Mouse (Mus musculus): Measurements from ENCODE around the gene Gm11099.
A peak's percentile ranks its signal among the peaks of the same experiment; 100 is the strongest.

Gene Gm11099

DNA sequence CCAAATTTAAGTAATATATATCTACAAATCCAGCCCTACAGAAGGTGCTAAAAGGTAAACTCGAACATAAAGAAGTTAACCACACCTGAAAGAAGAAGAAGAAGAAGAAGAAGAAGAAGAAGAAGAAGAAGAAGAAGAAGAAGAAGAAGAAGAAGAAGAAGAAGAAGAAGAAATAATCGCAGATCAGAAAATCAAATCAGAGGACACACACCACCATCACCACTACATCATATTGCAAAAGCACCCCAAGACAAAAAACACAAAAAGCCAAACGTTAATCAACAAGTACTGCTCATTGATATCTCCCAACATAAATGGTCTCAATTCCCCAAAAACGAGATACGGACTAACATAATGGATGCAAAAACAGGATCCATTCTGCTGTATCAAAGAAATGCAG, at the start of gene Gm11099:
Gene Gm11099, plus strand, starts transcription at position 301 of the 400 bp plus-strand sequence.
- ATAC-seq (ENCODE audit: low TSS enrichment) = no peak

DNA sequence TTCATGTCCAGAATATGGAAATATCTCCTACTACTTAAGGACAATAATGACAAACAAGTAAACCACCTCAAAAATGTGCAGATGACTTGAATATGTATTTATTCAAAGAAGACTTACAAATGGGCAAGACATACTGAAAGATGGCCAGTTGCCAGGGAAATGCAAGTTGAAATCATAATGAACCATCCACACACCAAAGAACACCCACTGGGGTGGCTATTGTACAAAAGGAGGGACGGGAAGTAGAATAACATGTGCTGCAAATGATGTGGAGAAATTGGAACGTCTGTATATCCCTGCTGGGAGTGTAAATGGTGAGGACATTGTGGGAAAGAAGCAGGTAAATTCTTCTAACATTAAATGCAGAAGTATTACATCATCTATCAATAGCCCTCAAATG, 46.3 kb upstream of the Gm11099 start:
- no peak for ATAC-seq (ENCODE audit: low TSS enrichment)

DNA sequence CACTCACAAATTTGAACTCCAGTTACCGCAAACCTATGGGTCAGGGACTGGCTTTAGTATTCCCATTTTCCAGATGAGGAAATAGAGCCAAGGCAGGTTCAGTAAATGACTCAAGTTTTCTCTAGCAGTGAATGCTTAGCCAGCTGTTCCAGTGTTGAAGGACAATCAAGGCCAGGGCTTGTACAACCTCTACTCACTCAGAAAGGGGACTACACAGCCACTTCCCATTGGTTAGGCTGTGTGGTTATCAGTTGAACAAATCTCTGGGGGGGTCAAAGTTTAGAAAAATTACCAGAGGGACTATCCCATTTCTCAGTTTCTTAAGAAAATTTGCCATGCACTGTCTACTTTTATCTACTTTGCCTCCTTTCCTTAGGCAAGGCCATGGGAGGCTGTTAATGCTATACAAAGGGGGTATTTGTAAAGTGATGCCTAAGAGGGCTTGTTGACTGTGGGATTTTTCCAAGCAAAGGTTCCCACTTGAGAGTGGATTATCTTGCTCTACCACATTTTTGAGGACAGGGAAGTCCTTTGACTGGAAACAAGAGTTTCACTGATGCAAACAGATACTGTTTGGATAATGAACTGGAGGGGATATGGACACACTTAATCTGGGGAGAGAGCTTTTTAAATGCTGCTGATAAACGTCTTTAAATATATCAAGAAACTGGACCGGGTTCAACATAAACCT, 30.2 kb upstream of the Gm11099 start:
- ATAC-seq (ENCODE audit: low TSS enrichment) = no peak

DNA sequence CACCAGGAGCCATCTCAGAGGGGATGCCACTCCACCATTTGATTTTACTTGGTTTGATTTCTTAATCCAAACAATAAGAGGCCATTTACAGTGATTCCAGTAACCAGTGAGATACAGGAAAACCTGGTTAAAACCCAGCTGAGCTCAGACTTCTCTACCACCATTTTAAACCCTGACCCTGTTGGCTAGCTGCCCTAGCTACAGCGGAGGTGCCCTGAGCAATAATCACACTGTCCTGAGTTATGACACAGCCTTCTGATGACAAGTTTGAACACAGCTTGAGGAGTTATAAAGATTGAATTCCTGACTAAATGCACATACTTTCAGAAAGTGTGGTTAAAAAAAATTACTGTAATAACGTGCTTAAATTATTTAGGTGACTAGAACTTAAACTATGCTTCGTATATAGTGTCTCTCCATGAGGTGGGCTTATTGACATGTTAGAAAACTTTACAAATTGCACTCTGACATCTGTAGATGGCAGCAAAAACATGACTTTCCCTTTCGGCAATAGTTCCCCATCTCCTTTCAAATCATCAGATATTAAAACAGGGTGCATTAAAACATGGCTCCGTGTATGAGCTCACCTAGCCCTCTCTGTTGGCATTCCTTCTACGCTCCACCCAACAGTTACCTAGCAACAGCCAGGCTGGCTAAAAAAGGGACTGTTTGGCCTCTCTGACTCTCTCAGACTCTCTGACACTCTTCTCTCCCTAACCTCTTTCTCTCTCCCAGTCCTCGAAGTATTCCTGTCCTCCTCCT, 29.1 kb upstream of the Gm11099 start:
- ATAC-seq (ENCODE audit: low TSS enrichment) = peak; percentile 44

DNA sequence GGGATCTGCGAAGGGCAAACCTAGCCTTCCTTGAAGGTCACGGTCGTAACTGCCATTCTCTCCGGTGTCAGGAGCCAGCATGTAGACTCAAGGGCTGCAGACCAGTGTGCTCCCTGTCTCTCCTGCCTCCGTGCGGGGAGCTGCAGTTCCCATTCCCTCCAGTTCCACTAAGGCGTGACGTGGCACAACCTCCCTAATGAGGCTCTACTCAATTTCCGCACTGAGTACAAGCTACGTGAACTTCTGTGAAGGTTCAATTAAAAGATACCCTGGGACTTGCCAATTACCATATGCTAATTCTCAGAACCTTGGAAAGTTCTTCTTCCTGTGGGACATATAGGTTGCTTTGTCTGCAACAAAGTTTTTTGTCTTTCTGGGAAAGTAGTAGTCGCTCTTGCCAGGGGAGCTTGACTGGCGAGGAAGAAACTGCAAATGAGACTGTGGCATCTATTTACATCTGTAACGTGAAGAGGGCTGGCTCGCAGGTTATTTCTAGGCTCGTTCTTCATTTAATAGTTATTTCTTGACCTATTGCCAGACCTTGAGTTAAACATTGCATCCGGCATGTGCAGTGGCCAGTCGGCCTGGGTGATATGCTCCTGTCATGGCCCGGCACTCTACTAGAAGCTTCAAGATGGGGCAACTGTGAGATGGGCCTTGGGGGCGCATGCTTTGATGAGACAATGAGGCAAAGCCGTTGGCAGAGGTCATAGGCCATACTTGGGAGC, 26.8 kb upstream of the Gm11099 start:
- ATAC-seq (ENCODE audit: low TSS enrichment) = no peak

DNA sequence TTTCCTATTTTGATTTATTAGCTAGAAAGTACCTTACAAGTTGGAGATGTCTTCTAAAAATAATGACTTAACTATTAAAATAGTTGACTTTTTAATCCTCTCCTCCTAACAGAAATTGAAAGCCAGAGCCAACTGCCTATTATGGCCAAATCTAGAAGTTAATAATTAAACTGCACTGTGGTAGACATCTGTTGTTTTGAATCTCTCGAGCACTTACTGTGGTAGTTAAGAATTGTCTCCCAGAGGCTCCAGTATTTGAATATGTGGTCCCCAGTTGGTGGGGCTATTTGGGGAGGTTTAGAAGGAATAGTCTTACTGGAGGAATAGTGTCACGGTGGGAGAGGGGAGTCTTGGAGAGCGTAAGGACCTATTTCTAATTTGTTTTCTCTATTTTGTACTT, 18.2 kb upstream of the Gm11099 start:
- no peak for ATAC-seq (ENCODE audit: low TSS enrichment)

DNA sequence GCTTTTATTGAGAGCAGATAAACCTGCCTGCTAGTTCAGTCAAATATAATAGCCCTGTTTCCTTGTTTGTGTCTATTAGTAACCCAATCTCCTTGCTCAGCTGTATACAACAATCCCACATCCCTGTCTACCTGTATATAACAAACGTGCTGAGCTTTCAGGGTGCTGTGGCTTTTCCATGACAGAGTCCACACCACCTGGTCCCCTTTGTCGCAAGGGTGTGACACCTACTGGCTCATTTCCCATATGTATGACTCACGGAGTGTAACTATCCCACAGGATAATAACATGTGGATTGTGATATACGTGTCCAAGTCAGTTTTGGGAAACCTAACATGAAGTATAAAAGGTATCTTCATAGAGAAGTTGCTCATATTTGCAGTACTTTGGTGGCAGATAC, 16.8 kb upstream of the Gm11099 start:
- ATAC-seq (ENCODE audit: low TSS enrichment) = no peak

DNA sequence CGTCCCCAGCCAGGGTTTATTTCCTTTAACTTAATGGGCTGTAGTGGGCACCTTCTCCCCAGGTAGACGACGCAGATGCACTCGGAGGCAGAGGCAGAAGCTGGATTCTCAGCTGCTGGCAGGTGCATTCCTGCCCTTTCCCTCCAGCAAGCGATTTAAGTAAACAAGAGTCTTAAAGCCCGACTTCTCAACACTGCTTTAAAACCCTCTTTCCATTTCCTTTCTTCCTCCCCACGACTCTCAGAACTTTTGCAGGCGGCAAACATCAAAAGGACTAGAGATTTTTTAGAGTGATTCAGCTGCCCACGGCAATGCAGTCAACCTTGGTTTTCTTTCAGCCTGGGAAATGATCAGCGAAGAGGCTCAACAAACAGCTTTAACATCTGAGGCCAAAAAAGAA, 14.7 kb upstream of the Gm11099 start:
- no peak for ATAC-seq (ENCODE audit: low TSS enrichment)

DNA sequence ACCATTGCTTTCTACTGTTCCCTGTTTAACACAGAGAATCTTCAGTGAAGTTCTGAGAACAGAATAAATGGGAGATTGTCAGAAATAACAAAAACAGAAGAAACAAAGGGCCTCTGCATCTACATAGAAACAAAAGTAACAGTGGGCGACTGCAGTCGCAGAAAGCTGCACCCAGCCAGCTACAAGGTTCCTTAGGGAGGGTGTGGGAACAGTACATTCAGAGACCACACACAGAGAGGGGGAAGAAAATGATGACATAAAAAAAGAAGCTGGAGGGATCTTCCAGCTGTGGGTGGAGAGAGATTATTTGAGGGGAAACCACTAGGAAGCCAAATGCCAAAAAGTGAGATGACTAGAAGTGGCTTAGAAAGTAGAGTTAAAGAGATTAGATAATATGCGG, 20.6 kb downstream of the Gm11099 start:
- ATAC-seq (ENCODE audit: low TSS enrichment) = peak; percentile 88

DNA sequence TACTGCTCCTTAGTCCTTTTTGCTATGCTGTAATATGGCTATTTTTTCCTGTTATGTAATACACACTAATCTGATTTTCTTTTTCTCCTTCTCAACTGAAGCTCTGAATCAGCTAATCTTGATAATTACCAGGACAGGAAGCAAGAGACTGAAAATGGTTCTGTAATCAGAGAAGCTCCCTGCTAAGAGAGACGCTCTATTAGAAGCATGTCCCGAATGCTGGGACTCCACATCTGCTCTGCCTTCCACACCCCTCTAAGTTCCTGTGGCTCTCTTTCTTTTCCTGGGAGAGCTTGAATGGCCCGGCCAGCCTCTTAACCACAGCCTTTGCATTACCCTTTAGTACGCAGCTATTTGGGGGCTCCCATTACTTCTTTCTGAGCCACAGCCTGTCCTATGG, 45.8 kb downstream of the Gm11099 start:
- ATAC-seq (ENCODE audit: low TSS enrichment) = peak; percentile 79

DNA sequence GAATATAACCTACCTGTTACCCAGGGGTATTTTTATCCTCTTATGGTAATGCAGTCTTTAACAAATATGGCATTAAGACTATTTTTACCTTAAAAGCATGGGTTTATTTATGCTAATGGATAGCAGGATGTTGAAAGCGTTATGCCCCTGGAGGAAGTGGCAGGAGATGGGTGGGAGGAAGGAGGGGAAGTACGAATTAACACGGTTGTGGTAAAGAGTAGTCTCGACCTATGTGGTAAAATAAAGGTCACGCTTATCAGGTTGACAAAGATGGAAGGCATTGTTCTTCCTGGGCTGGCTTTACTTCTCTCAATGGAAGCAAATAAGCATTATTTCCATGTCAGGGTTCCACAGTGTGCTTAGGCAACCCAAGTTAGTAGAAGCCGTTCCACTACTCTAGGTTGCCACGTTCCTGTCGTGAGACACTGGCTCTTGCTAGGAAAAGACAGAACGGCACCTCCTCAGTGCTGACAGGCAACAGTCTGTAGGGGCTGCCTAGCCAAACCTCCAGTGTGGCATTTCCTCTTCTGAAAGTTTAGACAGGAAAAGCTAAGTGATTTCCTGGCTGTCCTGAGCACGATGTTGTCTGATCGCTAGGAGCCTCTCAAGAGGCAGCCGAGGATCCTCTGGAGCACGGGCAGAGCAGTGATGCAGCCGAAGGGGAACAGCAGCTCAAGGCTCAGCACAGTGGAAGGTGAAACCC, 47.7 kb downstream of the Gm11099 start:
- 0 out of 2 replicates have a peak, but pooled peaks have one; percentile 17 for ATAC-seq (ENCODE audit: low TSS enrichment)

DNA sequence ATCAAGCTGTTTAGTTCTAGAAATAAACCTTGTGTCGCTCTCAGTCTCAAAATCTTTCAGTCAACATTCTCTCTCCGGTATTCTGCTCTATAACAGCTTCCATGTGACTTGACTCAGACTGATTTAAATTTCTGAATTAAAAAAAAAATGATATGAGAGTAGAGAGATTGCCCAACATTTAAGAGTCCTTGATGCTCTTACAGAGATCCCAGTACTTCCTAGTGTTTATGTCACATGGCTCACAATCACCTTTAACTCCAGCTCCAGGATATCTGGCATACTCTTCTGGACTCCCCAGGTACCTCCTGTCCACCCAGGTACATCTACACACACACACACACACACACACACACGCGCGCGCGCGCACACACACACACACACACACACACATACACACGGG, 53.1 kb downstream of the Gm11099 start:
- no peak for ATAC-seq (ENCODE audit: low TSS enrichment)

DNA sequence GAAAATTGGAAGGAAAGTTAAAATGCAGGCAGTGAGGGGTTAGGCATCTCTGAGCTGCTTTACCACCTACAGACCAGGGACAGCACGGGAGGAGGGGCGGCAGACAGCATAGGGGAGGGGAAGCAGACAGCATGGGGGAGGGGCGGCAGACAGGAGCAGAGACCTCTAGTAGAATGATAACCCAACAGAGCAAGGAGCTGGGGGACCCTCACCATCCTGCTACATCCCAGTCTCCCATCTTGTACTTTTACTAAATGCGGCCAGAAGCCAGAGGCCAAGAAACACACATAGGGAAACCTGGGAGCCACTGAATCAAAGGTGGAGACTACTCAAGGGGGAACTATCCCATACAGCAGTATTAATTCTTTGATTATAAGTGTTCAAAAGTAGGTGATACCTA, 59.1 kb downstream of the Gm11099 start:
- ATAC-seq (ENCODE audit: low TSS enrichment) = no peak

DNA sequence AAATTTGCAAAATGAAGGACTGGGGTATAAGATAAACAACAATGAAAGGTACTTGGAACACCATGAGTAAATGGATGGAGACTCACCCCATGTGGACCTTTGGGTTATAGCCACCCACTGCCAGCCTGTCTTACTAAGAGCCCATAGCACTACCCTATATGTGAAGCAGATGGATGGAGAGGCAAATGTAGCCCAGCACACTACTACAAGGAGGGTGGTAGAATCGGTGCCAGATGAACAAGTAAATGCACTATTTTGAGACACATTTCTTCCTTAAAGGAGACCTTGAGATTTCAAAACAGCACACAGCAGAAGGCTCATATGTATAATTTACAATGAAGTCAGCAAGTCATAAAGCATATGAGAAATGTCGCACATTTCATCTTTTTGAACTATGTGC, 66.3 kb downstream of the Gm11099 start:
- ATAC-seq (ENCODE audit: low TSS enrichment) = peak; percentile 92

DNA sequence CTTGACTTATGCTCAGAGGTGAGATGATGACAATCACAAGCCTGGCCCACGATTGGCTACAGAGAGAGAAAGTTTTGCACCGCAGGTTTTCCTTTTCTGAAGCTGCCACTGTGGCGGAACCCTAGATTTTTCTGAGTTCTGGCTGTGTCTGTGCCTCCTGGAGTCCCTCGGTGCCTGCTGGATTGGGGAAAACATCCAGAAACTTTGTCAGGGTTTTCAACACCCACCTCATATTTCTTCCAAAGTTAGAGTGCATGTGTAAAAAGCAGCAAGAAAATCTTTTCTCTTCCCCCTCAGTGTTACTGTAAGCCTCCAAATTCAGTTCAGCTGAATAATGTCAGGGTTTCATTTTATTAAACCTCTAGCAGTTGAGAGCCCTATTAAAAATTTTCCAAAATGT, 82.1 kb downstream of the Gm11099 start:
- ATAC-seq (ENCODE audit: low TSS enrichment) = peak; percentile 98

DNA sequence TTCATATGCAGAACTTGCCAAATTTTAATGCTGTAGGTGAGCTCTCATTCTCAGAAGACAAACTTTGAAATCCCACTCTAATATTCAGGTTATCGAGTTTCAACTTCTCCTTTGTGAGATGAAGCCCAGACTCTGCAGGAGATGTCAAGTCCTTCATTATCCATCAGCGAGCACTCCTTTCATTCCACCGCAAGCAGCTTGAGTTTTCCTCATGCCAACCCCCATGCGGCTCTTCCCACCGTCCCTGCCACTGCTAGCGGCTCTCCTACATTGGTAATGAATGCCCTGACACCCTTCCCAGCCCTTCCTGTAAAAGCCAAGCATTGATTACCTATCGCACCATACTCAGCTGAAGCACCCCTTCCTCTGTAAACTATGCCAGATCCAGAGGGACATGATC, 89.6 kb downstream of the Gm11099 start:
- ATAC-seq (ENCODE audit: low TSS enrichment) = no peak

DNA sequence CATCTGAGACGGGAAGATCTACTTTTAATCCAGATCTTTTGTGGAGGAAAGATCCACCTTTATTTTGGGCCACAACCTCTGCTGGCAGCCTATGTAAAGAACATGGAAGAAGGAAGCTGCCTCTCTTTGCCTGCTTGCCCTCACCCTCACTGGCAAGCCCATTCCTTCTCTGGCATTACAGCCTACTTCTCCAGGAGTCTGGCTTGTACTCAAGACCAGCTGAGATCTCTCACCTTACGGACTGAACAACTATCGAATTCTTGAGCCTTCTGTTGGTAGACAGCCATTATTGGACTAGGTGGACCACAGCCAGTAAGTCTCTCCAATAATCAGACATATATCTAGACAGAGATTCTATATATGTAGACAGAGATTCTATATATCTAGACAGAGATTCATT, 92.9 kb downstream of the Gm11099 start:
- no peak for ATAC-seq (ENCODE audit: low TSS enrichment)

DNA sequence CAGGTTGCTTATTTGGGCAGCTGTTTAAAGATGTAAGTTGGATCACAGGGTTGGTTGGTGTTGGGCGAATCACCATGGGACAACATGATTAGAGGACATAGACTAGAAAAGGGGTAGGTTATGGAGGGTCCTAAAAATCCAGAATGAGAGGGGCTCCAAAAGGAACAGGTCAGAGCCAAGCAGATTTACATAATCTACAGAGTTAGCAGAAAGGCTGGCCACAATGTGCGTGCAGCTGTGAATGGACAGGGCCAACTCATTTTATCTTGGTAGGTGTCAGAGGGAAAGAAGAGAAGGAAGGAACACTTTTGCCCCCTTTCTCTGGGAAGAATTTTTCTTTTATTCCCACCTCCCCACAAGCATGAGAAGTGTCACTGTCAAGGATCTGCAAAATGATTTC, 97.1 kb downstream of the Gm11099 start:
- ATAC-seq (ENCODE audit: low TSS enrichment) = no peak

DNA sequence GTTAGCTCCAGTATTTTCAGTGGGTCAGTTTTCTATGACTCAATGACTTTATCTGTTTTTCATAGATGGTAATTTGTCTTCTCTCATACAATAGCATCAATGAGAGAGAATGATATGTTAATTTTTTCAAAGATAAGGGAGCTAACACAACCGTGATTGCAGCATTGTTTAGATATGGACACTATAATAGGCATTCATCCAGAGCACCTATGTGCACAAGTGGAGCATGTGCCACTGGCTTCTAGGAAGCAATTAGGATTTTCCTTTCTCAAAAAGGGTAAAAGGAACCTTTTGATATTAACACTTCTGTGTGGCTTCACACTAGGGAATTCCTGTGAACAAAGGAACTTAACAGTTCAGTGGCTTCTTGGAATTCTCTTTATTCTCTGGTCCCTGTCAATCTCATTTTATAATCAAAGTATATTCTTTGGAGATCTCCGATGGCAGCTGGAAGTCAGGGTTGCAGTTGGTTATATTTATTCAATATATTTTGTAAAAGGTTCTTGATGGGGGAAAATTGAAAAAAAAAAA, 97.6 kb downstream of the Gm11099 start:
- no peak for ATAC-seq (ENCODE audit: low TSS enrichment)
